Mouse (Mus musculus): ENCODE measurements around the gene Elovl6. TPM values are rescaled to one million over a fixed set of nuclear protein-coding genes. Genes with fewer than 3 reads are reported as not detected.

Gene Elovl6
- polyA plus RNA-seq, 1 experiment from 2014 or later: 39.9 TPM

GRCm38 (mm10) chr3:129650931-129651330 is 118.8 kb downstream of the Elovl6 start:
- H3K4me3 ChIP-seq: no peak overlapping the region
- ATAC-seq (ENCODE audit: insufficient number of reproducible peaks, insufficient read depth, low FRiP score, low TSS enrichment, low read depth): no peak
- no peaks in the 10 kb centered on the region for H3K27me3 ChIP-seq
- 31% methylated on average over 1 of the region's 1 CpGs for WGBS
- no peaks in the 10 kb centered on the region for H3K9me3 ChIP-seq
- H3K36me3 ChIP-seq: no peaks in the 10 kb centered on the region
- H3K27ac ChIP-seq: no peak overlapping the region
- no peak overlapping the region for H3K9ac ChIP-seq
- H3K4me1 ChIP-seq: peaks cover 22% of the 10 kb centered on the region
- no peak overlapping the region for H3K4me2 ChIP-seq

- no peak overlapping the region for H3K4me2 ChIP-seq
- H3K9ac ChIP-seq: no peak overlapping the region
- peaks cover 22% of the 10 kb centered on the region for H3K4me1 ChIP-seq
- 92% methylated on average over 8 of the region's 8 CpGs for WGBS
- no peak overlapping the region for H3K27ac ChIP-seq
- no peak overlapping the region for H3K4me3 ChIP-seq
- no peak for ATAC-seq (ENCODE audit: insufficient number of reproducible peaks, insufficient read depth, low FRiP score, low TSS enrichment, low read depth)
- no peaks in the 10 kb centered on the region for H3K36me3 ChIP-seq
- no peaks in the 10 kb centered on the region for H3K27me3 ChIP-seq
- H3K9me3 ChIP-seq: no peaks in the 10 kb centered on the region
Observed at GRCm38 (mm10) chr3:129651765-129652164, 119.6 kb downstream of the Elovl6 start.

- Histone ChIP-seq H3K36me3 (no peaks in the 10 kb centered on the region), H3K4me2 (no peak overlapping the region), H3K27me3 (no peaks in the 10 kb centered on the region), H3K4me3 (no peak overlapping the region), H3K27ac (no peak overlapping the region), H3K4me1 (peaks cover 19% of the 10 kb centered on the region), H3K9ac (no peak overlapping the region), H3K9me3 (no peaks in the 10 kb centered on the region)
- no peak for ATAC-seq (ENCODE audit: insufficient number of reproducible peaks, insufficient read depth, low FRiP score, low TSS enrichment, low read depth)
- WGBS: 86% methylated on average over 4 of the region's 4 CpGs
Observed at GRCm38 (mm10) chr3:129652476-129652875, 120.3 kb downstream of the Elovl6 start.

GRCm38 (mm10) chr3:129656540-129656939 is 124.4 kb downstream of the Elovl6 start:
- no peak for ATAC-seq (ENCODE audit: insufficient number of reproducible peaks, insufficient read depth, low FRiP score, low TSS enrichment, low read depth)

GRCm38 (mm10) chr3:129657222-129657621 is 125.1 kb downstream of the Elovl6 start:
- Histone ChIP-seq H3K4me3 (no peak overlapping the region), H3K4me1 (no peaks in the 10 kb centered on the region), H3K9ac (no peak overlapping the region), H3K9me3 (no peaks in the 10 kb centered on the region), H3K27ac (no peak overlapping the region), H3K27me3 (no peaks in the 10 kb centered on the region), H3K36me3 (no peaks in the 10 kb centered on the region), H3K4me2 (no peak overlapping the region)
- no peak for ATAC-seq (ENCODE audit: insufficient number of reproducible peaks, insufficient read depth, low FRiP score, low TSS enrichment, low read depth)
- WGBS: 67% methylated on average over 9 of the region's 9 CpGs

More at GRCm38 (mm10) chr3:129656540-129656939, 124.4 kb downstream of the Elovl6 start:
- no peaks in the 10 kb centered on the region for H3K9me3 ChIP-seq
- H3K4me3 ChIP-seq: no peak overlapping the region
- no peaks in the 10 kb centered on the region for H3K4me1 ChIP-seq
- no peak overlapping the region for H3K9ac ChIP-seq
- WGBS: 84% methylated on average over 4 of the region's 4 CpGs
- H3K4me2 ChIP-seq: no peak overlapping the region
- no peaks in the 10 kb centered on the region for H3K27me3 ChIP-seq
- no peak overlapping the region for H3K27ac ChIP-seq
- no peaks in the 10 kb centered on the region for H3K36me3 ChIP-seq

GRCm38 (mm10) chr3:129657775-129658174 is 125.6 kb downstream of the Elovl6 start:
- no peak overlapping the region for H3K27ac ChIP-seq
- H3K27me3 ChIP-seq: no peaks in the 10 kb centered on the region
- 87% methylated on average over 11 of the region's 11 CpGs for WGBS

GRCm38 (mm10) chr3:129658776-129659175 is 126.6 kb downstream of the Elovl6 start:
- Histone ChIP-seq H3K9ac (no peak overlapping the region), H3K27ac (no peak overlapping the region), H3K27me3 (no peaks in the 10 kb centered on the region), H3K4me2 (no peak overlapping the region), H3K36me3 (no peaks in the 10 kb centered on the region), H3K4me3 (no peak overlapping the region), H3K4me1 (no peaks in the 10 kb centered on the region), H3K9me3 (no peaks in the 10 kb centered on the region)
- WGBS: 89% methylated on average over 7 of the region's 7 CpGs
- ATAC-seq (ENCODE audit: insufficient number of reproducible peaks, insufficient read depth, low FRiP score, low TSS enrichment, low read depth): no peak

More at GRCm38 (mm10) chr3:129657775-129658174, 125.6 kb downstream of the Elovl6 start:
- Histone ChIP-seq H3K4me1 (no peaks in the 10 kb centered on the region), H3K9ac (no peak overlapping the region), H3K4me2 (no peak overlapping the region), H3K9me3 (no peaks in the 10 kb centered on the region), H3K4me3 (no peak overlapping the region), H3K36me3 (no peaks in the 10 kb centered on the region)
- ATAC-seq (ENCODE audit: insufficient number of reproducible peaks, insufficient read depth, low FRiP score, low TSS enrichment, low read depth): no peak

GRCm38 (mm10) chr3:129663906-129664305 is 131.8 kb downstream of the Elovl6 start:
- Histone ChIP-seq H3K9me3 (no peaks in the 10 kb centered on the region), H3K27ac (no peak overlapping the region), H3K27me3 (no peaks in the 10 kb centered on the region), H3K4me1 (no peaks in the 10 kb centered on the region), H3K4me2 (no peak overlapping the region), H3K36me3 (no peaks in the 10 kb centered on the region), H3K4me3 (no peak overlapping the region), H3K9ac (no peak overlapping the region)
- 54% methylated on average over 2 of the region's 2 CpGs for whole genome bisulfite sequencing
- ATAC-seq (ENCODE audit: insufficient number of reproducible peaks, insufficient read depth, low FRiP score, low TSS enrichment, low read depth): no peak

- no peak for ATAC-seq (ENCODE audit: insufficient number of reproducible peaks, insufficient read depth, low FRiP score, low TSS enrichment, low read depth)
- Histone ChIP-seq H3K9ac (no peak overlapping the region), H3K4me1 (peaks cover 3% of the 10 kb centered on the region; the same call in 1 of the 2 replicates), H3K4me3 (no peak overlapping the region), H3K27ac (no peak overlapping the region), H3K36me3 (no peaks in the 10 kb centered on the region), H3K4me2 (no peak overlapping the region), H3K27me3 (no peaks in the 10 kb centered on the region), H3K9me3 (no peaks in the 10 kb centered on the region)
- WGBS: 93% methylated on average over 7 of the region's 7 CpGs
Observed at GRCm38 (mm10) chr3:129675923-129676322, 143.8 kb downstream of the Elovl6 start.

GRCm38 (mm10) chr3:129680258-129680657 is 148.1 kb downstream of the Elovl6 start:
- ATAC-seq (ENCODE audit: insufficient number of reproducible peaks, insufficient read depth, low FRiP score, low TSS enrichment, low read depth): no peak
- Histone ChIP-seq H3K4me3 (no peak overlapping the region), H3K9ac (no peak overlapping the region), H3K27me3 (no peaks in the 10 kb centered on the region), H3K4me2 (no peak overlapping the region), H3K4me1 (peaks cover 3% of the 10 kb centered on the region; the same call in 1 of the 2 replicates), H3K27ac (no peak overlapping the region), H3K9me3 (no peaks in the 10 kb centered on the region), H3K36me3 (no peaks in the 10 kb centered on the region)
- WGBS: 38% methylated on average over 5 of the region's 5 CpGs

GRCm38 (mm10) chr3:129681841-129682240 is 149.7 kb downstream of the Elovl6 start:
- H3K9me3 ChIP-seq: no peaks in the 10 kb centered on the region
- H3K36me3 ChIP-seq: no peaks in the 10 kb centered on the region
- H3K27me3 ChIP-seq: no peaks in the 10 kb centered on the region
- no peak overlapping the region for H3K27ac ChIP-seq
- peaks cover 3% of the 10 kb centered on the region; the same call in 1 of the 2 replicates for H3K4me1 ChIP-seq
- WGBS: 89% methylated on average over 4 of the region's 4 CpGs
- ATAC-seq (ENCODE audit: insufficient number of reproducible peaks, insufficient read depth, low FRiP score, low TSS enrichment, low read depth): no peak
- H3K4me2 ChIP-seq: no peak overlapping the region
- H3K4me3 ChIP-seq: no peak overlapping the region
- H3K9ac ChIP-seq: no peak overlapping the region

- H3K4me2 ChIP-seq: no peak overlapping the region
- H3K36me3 ChIP-seq: no peaks in the 10 kb centered on the region
- no peak for ATAC-seq (ENCODE audit: insufficient number of reproducible peaks, insufficient read depth, low FRiP score, low TSS enrichment, low read depth)
- no peak overlapping the region for H3K4me3 ChIP-seq
- no peaks in the 10 kb centered on the region for H3K27me3 ChIP-seq
- WGBS: 84% methylated on average over 10 of the region's 10 CpGs
- no peak overlapping the region for H3K27ac ChIP-seq
- H3K9ac ChIP-seq: no peak overlapping the region
- H3K4me1 ChIP-seq: peaks cover 3% of the 10 kb centered on the region; the same call in 1 of the 2 replicates
- H3K9me3 ChIP-seq: no peaks in the 10 kb centered on the region
Observed at GRCm38 (mm10) chr3:129682389-129682788, 150.2 kb downstream of the Elovl6 start.

All from embryonic facial prominence, embryonic 13.5 days (tissue).